In the genomic region with DNA sequence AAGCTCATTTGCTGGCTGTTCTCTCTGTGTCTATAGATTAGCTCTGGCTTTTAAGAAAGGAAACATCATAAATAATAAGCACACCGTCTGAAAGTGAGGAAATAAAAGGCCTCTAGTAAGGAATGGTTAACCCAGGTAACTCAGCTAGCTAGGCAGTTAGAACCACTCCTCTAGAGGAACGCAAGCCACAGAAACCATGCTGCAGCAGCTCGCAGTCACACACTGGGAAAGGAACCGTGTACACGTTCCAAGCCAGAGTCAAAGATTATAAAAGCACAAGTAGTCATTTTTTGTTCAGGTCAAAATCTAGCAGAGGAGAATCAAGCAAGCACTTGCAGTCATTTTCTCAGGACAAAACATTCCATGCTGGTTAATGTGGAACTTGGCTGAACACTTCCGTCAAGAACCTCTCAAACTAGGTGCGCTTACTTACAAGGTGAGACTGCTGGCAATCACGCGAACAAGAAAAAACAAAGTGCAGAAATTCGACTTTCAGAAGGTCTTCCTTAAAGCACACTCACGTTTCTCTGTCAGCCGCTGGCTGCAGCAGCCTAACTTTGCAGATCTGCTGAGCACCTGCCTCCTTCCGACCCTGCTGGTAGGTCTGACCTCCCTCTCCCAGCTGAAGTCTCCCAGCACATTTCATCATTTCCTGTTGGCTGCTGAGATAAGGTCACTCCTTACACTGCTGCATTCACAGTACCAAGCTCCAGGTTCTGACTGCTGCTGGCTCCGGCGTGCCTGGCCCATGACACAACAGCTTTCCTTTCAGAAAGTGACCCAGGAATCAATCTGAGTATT, we compare ENCODE assay signal across 8 mouse cellular contexts. TPM values are rescaled to one million over a fixed set of nuclear protein-coding genes. Genes with fewer than 3 reads are reported as not detected.
DNase-seq lines count a peak whose midpoint lies in the region; ATAC-seq and TF ChIP-seq lines count a peak whose summit lies in the region.

No protein-coding gene starts in this region.

- peak overlapping the region; percentile 99 for H3K27ac ChIP-seq in kidney, adult 2 months (ENCODE audit: insufficient read depth, low read depth, low read length)
- peak overlapping the region; percentile 94 for H3K27ac ChIP-seq in lung, embryonic 16.5 days (ENCODE audit: low read length)
- H3K27ac ChIP-seq in midbrain, embryonic 15.5 days: no peak overlapping the region

- no peaks in the 10 kb centered on the region for H3K27me3 ChIP-seq in C2C12 (ENCODE audit: control insufficient read depth, insufficient read depth, insufficient read length)
- H3K27me3 ChIP-seq in kidney, adult 2 months (replicated peaks; ENCODE audit: control insufficient read depth, insufficient read depth, low read length): no peaks in the 10 kb centered on the region
- no peaks in the 10 kb centered on the region for H3K27me3 ChIP-seq in lung, embryonic 16.5 days (ENCODE audit: control insufficient read depth, insufficient read depth, low read depth, low read length)
- H3K27me3 ChIP-seq in midbrain, embryonic 15.5 days (replicated peaks): no peaks in the 10 kb centered on the region

- peak; percentile 77 for TF ChIP-seq POLR2A in kidney, adult 2 months (IDR thresholded peaks at IDR 0.05; ENCODE audit: low read depth, low read length)

- peaks cover 97% of the 10 kb centered on the region for H3K79me3 ChIP-seq in C2C12 (ENCODE audit: low read depth)

- H3K36me3 ChIP-seq in C2C12 (ENCODE audit: control insufficient read depth, insufficient read depth): peaks cover 12% of the 10 kb centered on the region
- no peaks in the 10 kb centered on the region for H3K36me3 ChIP-seq in kidney, adult 2 months (ENCODE audit: control insufficient read depth, insufficient read depth, low read length)
- no peaks in the 10 kb centered on the region for H3K36me3 ChIP-seq in lung, embryonic 16.5 days (ENCODE audit: control insufficient read depth, insufficient read depth, low read length)
- H3K36me3 ChIP-seq in midbrain, embryonic 15.5 days (replicated peaks): no peaks in the 10 kb centered on the region

- H3K9ac ChIP-seq in lung, embryonic 16.5 days (ENCODE audit: low read length): peak overlapping the region; percentile 62
- no peak overlapping the region for H3K9ac ChIP-seq in midbrain, embryonic 15.5 days

- H3K4me2 ChIP-seq in lung, embryonic 16.5 days (ENCODE audit: low read depth, low read length): peak overlapping the region; percentile 51
- no peak overlapping the region for H3K4me2 ChIP-seq in midbrain, embryonic 15.5 days

- no peak overlapping the region for H3K4me3 ChIP-seq in C2C12 (ENCODE audit: insufficient read depth, poor library complexity, severe bottlenecking)
- peak overlapping the region; percentile 57 for H3K4me3 ChIP-seq in kidney, adult 2 months (ENCODE audit: insufficient read depth, low read depth, low read length)
- H3K4me3 ChIP-seq in lung, embryonic 16.5 days (ENCODE audit: low read length): peak overlapping the region; percentile 25
- no peak overlapping the region for H3K4me3 ChIP-seq in midbrain, embryonic 15.5 days

- 13% methylated on average over 15 of the region's 15 CpGs for WGBS in kidney, adult 2 months
- WGBS in lung, embryonic 16.5 days: 32% methylated on average over 15 of the region's 15 CpGs
- WGBS in midbrain, embryonic 15.5 days: 73% methylated on average over 15 of the region's 15 CpGs

- TF ChIP-seq CTCF in C2C12 (IDR thresholded peaks at IDR 0.05; ENCODE audit: control insufficient read depth, insufficient read depth, insufficient read length): no peak
- peak; percentile 21; the same call in 1 of the 2 replicates for TF ChIP-seq CTCF in kidney, adult 2 months (conservative IDR thresholded peaks at IDR 0.05; ENCODE audit: insufficient read depth, insufficient read length, low read depth, low read length)

- peaks cover 49% of the 10 kb centered on the region for H3K4me1 ChIP-seq in kidney, adult 2 months (ENCODE audit: control insufficient read depth, insufficient read depth, low read length)
- peaks cover 27% of the 10 kb centered on the region for H3K4me1 ChIP-seq in lung, embryonic 16.5 days (replicated peaks; ENCODE audit: control insufficient read depth, insufficient read depth, low read length)
- H3K4me1 ChIP-seq in midbrain, embryonic 15.5 days: no peaks in the 10 kb centered on the region

- peak; percentile 53 for DNase-seq in ZHBTc4 (ENCODE audit: low read depth, low spot score)
- DNase-seq in gastrocnemius, postnatal 25 days: peak; percentile 69
- peak; percentile 91 for DNase-seq in kidney, adult 2 months
- peak; percentile 6 to 24 for DNase-seq in thymus, postnatal 10 days (ENCODE audit: low spot score in 2 of 2)
- DNase-seq in layer of hippocampus, adult 18-20 months (ENCODE audit: low spot score in 2 of 2): no peak

- ATAC-seq in lung, embryonic 16.5 days (ENCODE audit: low read depth): peak; percentile 83
- ATAC-seq in midbrain, embryonic 15.5 days (replicated peaks): no peak

- no peaks in the 10 kb centered on the region for H3K9me3 ChIP-seq in lung, embryonic 16.5 days (ENCODE audit: control insufficient read depth, low read length)
- no peaks in the 10 kb centered on the region for H3K9me3 ChIP-seq in midbrain, embryonic 15.5 days

- no peak overlapping the region for H3ac ChIP-seq in C2C12 (ENCODE audit: control insufficient read depth, insufficient read length, low read depth)

- H3K79me2 ChIP-seq in C2C12 (ENCODE audit: control insufficient read depth, insufficient read depth): peaks cover 100% of the 10 kb centered on the region

TF ChIP-seq in C2C12, 6 proteins besides CTCF, POLR2A, EP300 and RAD21:
- TF ChIP-seq CEBPB (IDR thresholded peaks at IDR 0.05; ENCODE audit: low read depth) (peak; percentile 11), MAX (IDR thresholded peaks at IDR 0.05) (no peak)

RNA-seq across cellular contexts. Expression of gene Pacsin2, which starts 32.0 kb away (rescaled TPM):
- 101 TPM for polyA plus RNA-seq in C2C12 (2012; fragmentation: generic; extraction: Trizol)
- total RNA-seq in gastrocnemius, postnatal 25 days (2021): 10 to 100 TPM; 51.6 to 53.8 TPM
- polyA plus RNA-seq in kidney, adult 2 months (2012; rRNA removed): 116 and 126 TPM in 2 replicates
- 71.4 and 73.6 TPM in 2 replicates for polyA plus RNA-seq in lung, embryonic 16.5 days (2015; fragmentation: Nextera tagmentation; extraction: Ambion mirVana)
- polyA plus RNA-seq in midbrain, embryonic 15.5 days (2015; fragmentation: Nextera tagmentation; extraction: Ambion mirVana): 24.8 and 25.5 TPM in 2 replicates
- 100 to 1,000 TPM; 101 to 106 TPM for total RNA-seq in layer of hippocampus, adult 18-20 months (2021)

Comparison
In these comparisons a context has a peak if more than half of its experiments do, and no peak if none do; other contexts are left out.
1. H3K4me3 ChIP-seq: peak in kidney, adult 2 months (single experiment) and lung, embryonic 16.5 days (single experiment); none in C2C12 (single experiment) and midbrain, embryonic 15.5 days (single experiment).
2. DNase-seq: peak in ZHBTc4 (single experiment), gastrocnemius, postnatal 25 days (single experiment), kidney, adult 2 months (single experiment) and thymus, postnatal 10 days (2 of 2); none in layer of hippocampus, adult 18-20 months (0 of 2).